Mouse (Mus musculus): ENCODE measurements around the gene Csrp3. TPM values are rescaled to one million over a fixed set of nuclear protein-coding genes. Genes with fewer than 3 reads are reported as not detected.

Csrp3 gene
- total and polyA plus RNA-seq, 3 experiments, result 781 to 2,301 (median 1,931) TPM

DNA sequence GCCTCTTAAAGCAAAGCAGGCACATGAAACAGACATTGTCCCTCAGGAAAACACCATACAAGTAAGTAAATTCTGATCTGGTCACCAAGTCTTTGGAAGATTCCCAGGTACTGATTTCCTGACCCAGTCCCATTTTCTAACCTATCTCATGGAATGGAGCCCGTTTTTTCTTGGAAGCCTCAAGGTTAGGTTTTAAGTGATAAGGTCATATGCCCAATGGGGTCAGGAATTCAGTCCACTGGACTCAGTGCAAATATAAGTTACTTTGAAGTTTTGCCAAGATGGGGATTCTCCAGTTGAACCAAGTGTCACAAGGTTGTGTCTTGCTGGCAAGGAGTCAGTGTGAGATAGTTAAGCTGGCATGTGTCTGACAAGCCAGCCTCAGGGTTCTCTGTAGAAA lies 23.2 kb downstream of the Csrp3 start:
- WGBS, result 53% methylated on average over 1 of the region's 1 CpGs
- Histone ChIP-seq H3K4me3 (no peak overlapping the region), H3K4me1 (ENCODE audit: control insufficient read depth, insufficient read depth, low read length) (peaks cover 2% of the 10 kb centered on the region; the same call in 1 of the 2 replicates), H3K36me3 (ENCODE audit: control insufficient read depth, insufficient read depth, low read length) (peaks cover 16% of the 10 kb centered on the region), H3K9ac (ENCODE audit: low read depth, low read length) (no peak overlapping the region), H3K27me3 (ENCODE audit: control insufficient read depth, insufficient read depth, low read length) (no peaks in the 10 kb centered on the region), H3K79me2 (replicated peaks; ENCODE audit: control insufficient read depth, insufficient read depth, low read length) (no peaks in the 10 kb centered on the region), H3K27ac (peak overlapping the region; percentile 27)
- no peak for DNase-seq
- intact Hi-C loops (cut with DNase I), result no loop called here
- TF ChIP-seq CTCF (IDR thresholded peaks at IDR 0.05) (no peak), POLR2A (IDR thresholded peaks at IDR 0.05; ENCODE audit: insufficient read depth, low read depth, low read length) (no peak), EP300 (IDR thresholded peaks at IDR 0.05; ENCODE audit: insufficient read depth, low read depth, low read length) (no peak)

DNA sequence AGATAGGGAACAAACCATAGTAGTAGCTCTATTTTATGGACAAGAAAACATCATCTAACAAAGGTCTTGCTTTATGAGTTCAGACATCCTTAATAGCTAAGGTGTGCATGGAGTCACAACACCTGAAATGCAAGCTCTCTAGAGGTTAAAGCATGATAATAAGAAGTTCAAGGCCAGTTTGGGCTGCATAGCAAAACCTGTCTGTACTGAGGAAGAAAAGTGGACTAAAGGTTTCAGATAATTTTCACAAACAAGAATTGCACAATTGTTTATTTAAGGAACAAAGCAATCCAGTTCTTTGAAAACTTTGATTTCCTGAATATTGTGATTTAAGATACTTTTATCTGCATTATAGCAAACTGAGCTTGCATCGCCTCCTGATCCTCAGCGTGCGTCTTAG lies 24.2 kb downstream of the Csrp3 start:
- 95% methylated on average over 3 of the region's 3 CpGs for WGBS
- H3K27me3 ChIP-seq (ENCODE audit: control insufficient read depth, insufficient read depth, low read length), result no peaks in the 10 kb centered on the region
- intact Hi-C loops (cut with DNase I), result no loop called here
- H3K4me1 ChIP-seq (ENCODE audit: control insufficient read depth, insufficient read depth, low read length), result peaks cover 2% of the 10 kb centered on the region; the same call in 1 of the 2 replicates
- H3K4me3 ChIP-seq, result no peak overlapping the region
- no peak for TF ChIP-seq POLR2A (IDR thresholded peaks at IDR 0.05; ENCODE audit: insufficient read depth, low read depth, low read length)
- TF ChIP-seq CTCF (IDR thresholded peaks at IDR 0.05), result no peak
- TF ChIP-seq EP300 (IDR thresholded peaks at IDR 0.05; ENCODE audit: insufficient read depth, low read depth, low read length), result no peak
- DNase-seq, result no peak
- H3K27ac ChIP-seq, result no peak overlapping the region
- peaks cover 15% of the 10 kb centered on the region for H3K36me3 ChIP-seq (ENCODE audit: control insufficient read depth, insufficient read depth, low read length)
- no peaks in the 10 kb centered on the region for H3K79me2 ChIP-seq (replicated peaks; ENCODE audit: control insufficient read depth, insufficient read depth, low read length)
- no peak overlapping the region for H3K9ac ChIP-seq (ENCODE audit: low read depth, low read length)

DNA sequence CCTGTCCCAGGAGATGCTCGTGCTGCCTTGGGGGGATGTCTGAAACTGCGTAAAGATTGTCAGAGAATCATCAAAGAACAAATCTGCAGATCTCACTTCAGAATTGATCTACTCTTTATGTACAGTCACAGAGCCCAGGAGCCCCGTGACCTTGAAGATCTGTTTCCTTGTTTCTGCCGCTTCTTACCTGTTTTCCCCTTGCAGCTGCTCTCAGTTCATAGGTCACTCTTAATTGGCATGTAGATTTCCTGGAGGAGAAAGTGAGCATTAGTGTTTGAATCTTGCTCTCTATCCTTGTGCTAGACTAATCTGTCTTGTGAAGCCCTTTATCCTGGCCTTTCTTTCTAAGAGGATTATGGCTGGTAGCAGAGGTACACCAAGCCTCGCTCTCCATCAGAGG lies 26.2 kb downstream of the Csrp3 start:
- Histone ChIP-seq H3K4me3 (no peak overlapping the region), H3K27ac (no peak overlapping the region), H3K79me2 (replicated peaks; ENCODE audit: control insufficient read depth, insufficient read depth, low read length) (no peaks in the 10 kb centered on the region), H3K4me1 (ENCODE audit: control insufficient read depth, insufficient read depth, low read length) (peaks cover 2% of the 10 kb centered on the region; the same call in 1 of the 2 replicates), H3K9ac (ENCODE audit: low read depth, low read length) (no peak overlapping the region), H3K36me3 (ENCODE audit: control insufficient read depth, insufficient read depth, low read length) (peaks cover 13% of the 10 kb centered on the region), H3K27me3 (ENCODE audit: control insufficient read depth, insufficient read depth, low read length) (no peaks in the 10 kb centered on the region)
- no peak for TF ChIP-seq POLR2A (IDR thresholded peaks at IDR 0.05; ENCODE audit: insufficient read depth, low read depth, low read length)
- no peak for TF ChIP-seq EP300 (IDR thresholded peaks at IDR 0.05; ENCODE audit: insufficient read depth, low read depth, low read length)
- no peak for TF ChIP-seq CTCF (IDR thresholded peaks at IDR 0.05)
- intact Hi-C loops (cut with DNase I), result no loop called here
- 95% methylated on average over 5 of the region's 5 CpGs for WGBS
- DNase-seq, result no peak

DNA sequence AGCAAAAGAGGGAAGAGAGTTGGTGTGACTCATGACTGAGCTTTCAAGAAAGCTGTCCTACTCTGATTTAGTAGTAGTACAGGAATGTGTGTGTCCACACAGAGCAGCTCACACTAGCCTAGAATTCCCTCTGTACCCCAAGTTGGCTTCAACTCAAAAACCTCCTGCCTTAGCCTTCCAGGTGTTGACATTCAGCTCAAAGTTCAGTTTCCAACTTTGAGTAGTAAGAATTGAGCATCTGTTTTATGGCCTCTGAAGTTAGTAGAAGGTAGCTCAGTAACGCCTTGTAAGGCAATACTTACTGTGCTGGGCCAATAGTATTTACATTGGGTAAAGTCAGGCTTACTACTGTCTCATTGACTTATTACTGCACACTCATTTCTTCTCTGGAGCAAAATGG lies 34.2 kb downstream of the Csrp3 start:
- no peak overlapping the region for H3K27ac ChIP-seq
- no peaks in the 10 kb centered on the region; the same call in 1 of the 2 replicates for H3K36me3 ChIP-seq (ENCODE audit: control insufficient read depth, insufficient read depth, low read length)
- TF ChIP-seq CTCF (IDR thresholded peaks at IDR 0.05) (no peak), POLR2A (IDR thresholded peaks at IDR 0.05; ENCODE audit: insufficient read depth, low read depth, low read length) (no peak), EP300 (IDR thresholded peaks at IDR 0.05; ENCODE audit: insufficient read depth, low read depth, low read length) (no peak)
- no peaks in the 10 kb centered on the region for H3K27me3 ChIP-seq (ENCODE audit: control insufficient read depth, insufficient read depth, low read length)
- DNase-seq, result no peak
- H3K9ac ChIP-seq (ENCODE audit: low read depth, low read length), result no peak overlapping the region
- intact Hi-C loops (cut with DNase I), result loop anchor here (10.0 kb wide), 1 partner anchor 311 kb away; no protein-coding TSS in a partner anchor
- H3K4me3 ChIP-seq, result no peak overlapping the region
- WGBS, result 98% methylated on average over 1 of the region's 1 CpGs
- no peaks in the 10 kb centered on the region for H3K4me1 ChIP-seq (ENCODE audit: control insufficient read depth, insufficient read depth, low read length)
- no peaks in the 10 kb centered on the region for H3K79me2 ChIP-seq (replicated peaks; ENCODE audit: control insufficient read depth, insufficient read depth, low read length)

DNA sequence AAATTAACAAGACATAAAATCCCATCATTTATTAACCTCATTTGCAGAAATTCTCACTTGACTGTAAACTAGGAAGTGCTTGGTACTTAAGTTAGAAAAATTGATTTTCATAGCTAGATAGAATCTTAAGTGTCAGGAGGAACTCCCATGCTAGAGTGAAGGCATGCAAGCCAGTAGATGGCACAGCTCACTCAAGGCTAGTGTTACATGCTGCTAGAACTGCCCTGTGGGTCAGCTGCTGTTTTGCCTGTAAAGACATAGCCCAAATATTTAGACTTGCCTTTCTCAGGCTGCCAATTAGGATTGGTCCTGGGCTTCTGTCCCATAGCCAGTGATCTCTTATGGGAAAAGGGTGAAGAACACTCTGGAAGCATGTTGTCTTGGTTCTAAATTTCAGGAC lies 35.5 kb downstream of the Csrp3 start:
- H3K4me1 ChIP-seq (ENCODE audit: control insufficient read depth, insufficient read depth, low read length), result no peaks in the 10 kb centered on the region
- no peak for DNase-seq
- H3K36me3 ChIP-seq (ENCODE audit: control insufficient read depth, insufficient read depth, low read length), result no peaks in the 10 kb centered on the region; the same call in 1 of the 2 replicates
- no peak overlapping the region for H3K4me3 ChIP-seq
- H3K27ac ChIP-seq, result no peak overlapping the region
- no peak overlapping the region for H3K9ac ChIP-seq (ENCODE audit: low read depth, low read length)
- no peaks in the 10 kb centered on the region for H3K27me3 ChIP-seq (ENCODE audit: control insufficient read depth, insufficient read depth, low read length)
- intact Hi-C loops (cut with DNase I), result loop anchor here (1.0 to 10.0 kb wide), 2 partner anchors 64 to 312 kb away; no protein-coding TSS in a partner anchor
- H3K79me2 ChIP-seq (replicated peaks; ENCODE audit: control insufficient read depth, insufficient read depth, low read length), result no peaks in the 10 kb centered on the region
- TF ChIP-seq POLR2A (IDR thresholded peaks at IDR 0.05; ENCODE audit: insufficient read depth, low read depth, low read length) (no peak), CTCF (IDR thresholded peaks at IDR 0.05) (peak; percentile 67), EP300 (IDR thresholded peaks at IDR 0.05; ENCODE audit: insufficient read depth, low read depth, low read length) (0 out of 2 replicates have a peak, but pooled peaks have one; percentile 60)

DNA sequence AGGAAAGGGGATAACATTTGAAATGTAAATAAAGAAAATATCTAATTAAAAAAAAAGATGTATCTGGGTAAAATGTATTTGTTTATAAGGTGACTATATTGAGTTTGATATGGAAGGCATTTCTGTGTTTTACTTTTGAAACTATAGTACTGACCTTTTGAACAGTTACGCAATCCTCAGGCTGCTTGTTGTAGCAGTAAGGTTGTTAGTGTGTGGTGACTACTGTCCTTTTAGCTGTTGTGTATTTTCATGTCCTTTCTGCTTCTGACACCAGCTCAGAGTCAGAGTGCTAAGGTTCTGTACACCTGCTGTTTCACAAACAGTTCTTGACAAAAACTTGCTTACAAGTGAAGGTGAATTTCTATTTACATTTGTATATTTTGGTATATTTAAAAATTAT lies 37.2 kb downstream of the Csrp3 start:
- Histone ChIP-seq H3K27me3 (ENCODE audit: control insufficient read depth, insufficient read depth, low read length) (no peaks in the 10 kb centered on the region), H3K79me2 (replicated peaks; ENCODE audit: control insufficient read depth, insufficient read depth, low read length) (no peaks in the 10 kb centered on the region), H3K9ac (ENCODE audit: low read depth, low read length) (no peak overlapping the region), H3K4me3 (no peak overlapping the region), H3K36me3 (ENCODE audit: control insufficient read depth, insufficient read depth, low read length) (no peaks in the 10 kb centered on the region), H3K4me1 (ENCODE audit: control insufficient read depth, insufficient read depth, low read length) (no peaks in the 10 kb centered on the region), H3K27ac (no peak overlapping the region)
- intact Hi-C loops (cut with DNase I), result loop anchor here (10.0 kb wide), 1 partner anchor 314 kb away; no protein-coding TSS in a partner anchor
- no peak for DNase-seq
- 100% methylated on average over 1 of the region's 1 CpGs for WGBS
- TF ChIP-seq POLR2A (IDR thresholded peaks at IDR 0.05; ENCODE audit: insufficient read depth, low read depth, low read length) (no peak), CTCF (IDR thresholded peaks at IDR 0.05) (no peak), EP300 (IDR thresholded peaks at IDR 0.05; ENCODE audit: insufficient read depth, low read depth, low read length) (no peak)

Data from heart, adult 2 months (tissue).